Mouse (Mus musculus) spleen, postnatal 10 days (tissue): ENCODE measurements at regions not wholly inside any gene's neighbourhood (a gene's known extent, or its start where the extent isn't known, plus 50 kb on each side); places are given as distances from the start of the nearest gene placed in this dataset.

Experiments
- DNase-seq, 2 experiments: peaks; one replicate each; pipeline ENCODE4 v3.0.0; 2021 to 2022; ENCODE audit warnings: low spot score in 2 of 2

DNA sequence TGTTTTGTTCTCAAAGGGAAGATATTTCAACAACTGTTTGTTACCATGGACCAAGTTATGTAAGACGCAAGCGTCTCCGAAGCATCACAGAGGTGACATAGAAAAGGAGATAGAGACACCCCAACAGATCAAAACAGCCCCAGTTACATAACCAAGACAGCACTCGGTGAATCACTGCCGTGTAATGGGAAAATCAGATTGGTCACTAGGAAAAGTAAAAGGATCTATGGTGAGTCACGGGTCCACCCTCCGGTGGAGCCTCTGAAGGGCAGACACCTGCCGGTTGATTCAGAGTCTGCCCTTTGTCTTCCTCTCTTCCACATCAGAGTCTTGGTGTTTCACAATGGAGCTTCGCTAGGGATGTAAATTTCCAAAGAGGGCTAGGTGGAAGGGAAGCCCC is 62.9 kb upstream of the Odc1 start:
- DNase-seq: peak in 1 of 2 experiments; percentile 1

GRCm38 (mm10) chr12:17482196-17482595 is 62.4 kb upstream of the Odc1 start:
- DNase-seq: peak; percentile 2 to 6

DNA sequence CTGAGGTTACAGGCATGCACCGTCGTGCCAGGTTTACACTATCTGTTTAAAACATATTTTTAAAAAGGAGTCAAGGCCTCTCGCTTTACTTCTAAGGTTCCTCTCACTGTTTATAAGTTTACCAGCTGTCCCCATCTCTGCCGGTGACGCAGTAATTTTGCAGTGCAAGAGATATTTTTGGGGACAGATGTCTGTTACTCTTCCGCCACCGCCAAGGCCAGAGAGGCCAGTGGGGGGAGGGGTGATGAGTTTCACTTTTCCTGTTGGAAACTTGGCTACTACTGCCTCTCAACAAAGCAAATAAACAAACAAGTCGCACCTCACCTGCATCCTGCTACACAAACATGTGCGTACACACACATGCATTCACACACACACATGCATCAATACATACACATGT is 60.1 kb upstream of the Odc1 start:
- DNase-seq: peak; percentile 3 to 12

GRCm38 (mm10) chr12:17486062-17486770 is 58.4 kb upstream of the Odc1 start:
- peak in 1 of 2 experiments; percentile 3 for DNase-seq

- peak in 1 of 2 experiments; percentile 5 for DNase-seq
These were observed 57.3 kb upstream of the Odc1 start for GRCm38 (mm10) chr12:17487336-17487735.

DNA sequence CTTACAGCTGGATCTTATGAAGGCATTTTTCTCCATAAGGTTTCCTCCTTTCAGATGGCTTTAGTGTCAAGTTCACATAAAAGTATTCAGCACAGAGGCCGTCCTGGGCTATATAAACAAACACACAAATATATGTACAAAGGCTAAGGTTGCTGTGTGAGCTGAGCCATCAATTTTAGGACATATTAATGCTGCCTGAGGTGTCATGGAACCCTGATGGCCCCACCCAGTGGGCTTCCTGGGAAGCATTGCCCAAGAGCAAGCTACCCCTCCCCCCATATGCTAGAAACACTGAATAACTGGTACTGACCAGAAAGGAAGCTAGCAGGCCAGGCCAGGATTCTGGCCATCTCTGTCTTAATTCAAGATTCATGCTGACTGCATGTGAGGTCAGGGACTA is 56.4 kb upstream of the Odc1 start:
- DNase-seq: peak in 1 of 2 experiments; percentile 8

GRCm38 (mm10) chr12:17489971-17490370 is 54.6 kb upstream of the Odc1 start:
- peak in 1 of 2 experiments; percentile 10 for DNase-seq

DNA sequence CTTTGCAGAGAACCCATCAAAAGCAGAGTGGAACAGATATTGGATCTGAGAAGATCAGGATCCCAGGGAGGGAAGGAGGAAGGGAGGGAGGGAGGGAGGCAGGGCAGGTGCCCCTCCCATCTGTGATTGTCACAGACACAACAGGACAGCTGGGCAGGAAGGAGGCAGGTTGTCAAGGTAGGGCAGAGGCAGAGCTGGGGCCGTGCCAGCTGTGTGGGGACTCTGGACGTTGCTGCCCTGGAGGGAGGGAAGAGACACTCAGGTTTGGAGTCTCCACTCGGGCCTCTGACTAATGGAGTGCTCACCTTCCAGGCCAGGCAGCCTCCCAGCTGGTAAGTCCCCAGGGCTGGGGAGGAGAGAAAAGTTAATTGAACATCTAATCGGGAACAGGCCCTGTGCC is 52.0 kb upstream of the Odc1 start:
- DNase-seq: peak in 1 of 2 experiments; percentile 10

GRCm38 (mm10) chr12:17493053-17493452 is 51.5 kb upstream of the Odc1 start:
- DNase-seq: peak in 1 of 2 experiments; percentile 8

GRCm38 (mm10) chr12:17493810-17494209 is 50.8 kb upstream of the Odc1 start:
- DNase-seq: peak in 1 of 2 experiments; percentile 12
